Mouse (Mus musculus) adrenal gland (tissue): ENCODE measurements at regions not wholly inside any gene's neighbourhood (a gene's known extent, or its start where the extent isn't known, plus 50 kb on each side); places are given as distances from the start of the nearest gene placed in this dataset.

Experiments
- intact Hi-C: fragments of 180-260 bp; cut with DNase I; formaldehyde crosslinking; loops from one replicate; pipeline ENCODE4 v1.15.1; 2025

DNA sequence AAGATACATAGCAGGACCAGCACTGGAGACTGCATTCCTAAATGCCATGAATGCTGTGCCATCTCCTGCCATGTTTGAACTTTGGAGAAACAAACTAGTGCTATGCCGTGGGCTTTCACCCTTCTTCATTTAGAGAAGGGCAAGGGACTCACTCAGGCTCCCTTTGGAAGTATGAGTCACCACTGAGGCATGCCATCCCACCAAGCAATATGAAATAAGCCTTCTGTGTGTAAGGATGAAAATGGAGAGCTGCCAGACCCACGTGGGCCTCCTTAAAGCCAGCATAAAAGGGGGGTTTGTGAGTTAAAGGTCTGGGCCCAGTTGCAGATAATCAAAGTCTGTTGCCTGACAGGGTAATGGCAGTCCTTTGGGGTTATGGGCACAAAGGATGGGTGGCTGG is 159.0 kb downstream of the H2al1j start:
- intact Hi-C loops, result no loop called here

DNA sequence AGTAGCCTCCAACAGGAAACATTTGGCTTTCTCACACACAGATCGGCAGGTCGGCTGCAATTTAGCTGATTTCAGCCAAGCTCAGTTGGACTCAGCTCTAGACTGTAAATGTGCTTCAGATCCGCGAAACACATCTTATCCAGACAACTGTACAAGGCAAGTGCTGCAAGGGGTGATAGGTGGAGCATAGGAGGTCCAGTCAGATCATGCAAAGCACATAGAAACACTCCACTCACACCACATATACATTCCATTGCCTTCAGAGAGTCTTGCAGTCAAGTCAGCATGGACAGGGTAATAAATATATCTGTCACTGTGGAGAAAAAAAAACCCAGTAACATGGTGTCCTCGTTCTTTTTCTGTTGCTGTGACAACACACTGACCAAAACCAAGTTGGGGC is 160.3 kb downstream of the H2al1j start:
- intact Hi-C loops, result no loop called here

DNA sequence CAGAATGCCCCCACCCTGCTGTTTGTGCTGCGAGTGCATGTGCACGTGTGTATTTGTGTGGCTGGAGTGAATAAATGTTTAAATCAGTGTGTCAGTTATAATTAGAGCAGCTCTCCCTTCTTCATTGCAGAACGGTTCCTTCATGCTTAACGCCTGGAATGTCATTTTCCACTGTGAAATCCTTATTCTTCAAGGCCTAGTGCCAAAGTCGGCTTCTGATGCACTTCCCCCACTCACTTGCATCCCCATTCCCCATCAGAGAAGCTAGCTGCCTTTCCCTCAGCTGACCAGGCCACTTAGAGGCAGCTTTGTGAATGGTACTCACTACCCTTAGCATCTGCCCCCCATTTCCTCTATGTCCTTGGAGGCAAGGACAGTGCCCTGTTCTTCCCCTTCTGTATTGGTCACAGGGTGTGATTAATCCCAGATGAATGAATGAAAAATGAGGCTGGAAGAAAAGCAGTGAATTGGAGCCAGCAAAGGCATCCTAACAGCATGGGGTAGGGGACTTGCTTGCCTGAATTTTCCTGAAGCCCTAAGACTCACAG is 162.6 kb downstream of the H2al1j start:
- intact Hi-C loops, result no loop called here

DNA sequence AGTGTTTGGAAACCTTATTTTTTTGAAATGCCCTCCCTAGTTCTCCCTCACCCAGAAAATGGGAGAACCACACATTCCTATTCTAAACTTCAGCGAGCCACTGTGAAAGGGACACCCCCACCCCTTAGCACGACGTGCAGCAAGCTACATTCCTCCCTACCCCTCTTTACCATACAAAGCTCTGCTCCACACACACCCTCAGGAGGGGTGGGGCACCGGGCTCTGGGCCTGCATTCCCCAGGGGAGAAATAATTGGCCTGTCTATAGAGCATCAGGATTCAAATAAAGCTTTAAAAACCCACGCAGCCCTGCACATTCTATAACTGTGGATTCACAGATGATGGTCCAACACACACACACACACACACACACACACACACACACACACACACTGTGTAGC is 163.6 kb downstream of the H2al1j start:
- intact Hi-C loops, result no loop called here

DNA sequence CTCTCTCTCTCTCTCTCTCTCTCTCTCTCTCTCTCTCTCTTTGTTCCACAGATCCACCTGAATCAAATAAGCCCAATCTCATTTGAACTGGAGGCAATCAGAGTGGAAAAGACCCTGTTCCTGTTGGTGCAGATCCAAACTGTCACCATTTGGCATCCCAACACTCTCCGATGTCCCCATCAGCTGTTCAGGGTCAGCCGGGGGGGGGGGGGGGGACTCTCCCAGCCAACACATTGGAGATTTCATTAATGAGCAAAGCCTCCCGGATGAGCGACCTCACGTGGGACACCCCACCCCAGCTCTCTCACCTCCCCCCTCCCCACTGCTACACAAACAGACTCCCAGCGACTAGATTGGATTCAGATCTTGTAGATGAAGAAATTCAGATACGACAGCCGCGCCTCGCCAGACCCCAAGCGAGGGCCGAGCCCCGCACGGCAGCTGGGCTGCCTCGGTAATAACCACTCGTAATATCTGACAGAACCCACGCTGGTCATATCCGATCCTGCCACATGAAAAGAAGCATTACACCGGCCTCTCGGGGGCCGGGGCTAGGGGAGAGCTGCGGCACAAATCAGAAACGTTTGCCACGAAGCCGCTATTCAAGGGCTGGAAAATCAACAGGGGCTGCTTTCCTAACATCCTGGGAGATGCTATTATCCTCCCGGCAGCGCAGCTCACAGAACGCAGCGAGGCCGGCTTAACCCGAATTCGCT is 164.2 kb downstream of the H2al1j start:
- intact Hi-C loops, result no loop called here

GRCm38 (mm10) chrX:11493526-11494245 is 166.1 kb downstream of the H2al1j start:
- intact Hi-C loops, result no loop called here

DNA sequence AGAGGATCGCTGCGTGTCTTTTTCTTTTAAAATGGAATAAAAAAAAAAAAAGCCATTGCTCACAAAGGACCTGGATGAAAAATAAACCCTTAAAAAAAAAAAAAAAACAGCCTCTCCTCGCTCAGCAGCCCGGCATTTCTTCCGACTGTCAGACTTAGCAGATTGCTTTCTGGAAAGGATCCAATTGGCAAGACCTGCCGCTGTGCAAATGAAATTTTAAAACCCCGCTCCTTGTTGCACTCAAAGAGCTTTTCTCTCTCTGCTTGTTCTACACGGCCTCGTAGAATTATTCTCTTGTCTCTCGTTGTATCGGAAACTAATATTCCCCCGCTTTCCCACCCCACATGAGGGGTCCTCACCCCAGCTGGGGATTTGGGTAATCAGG is 166.6 kb downstream of the H2al1j start:
- intact Hi-C loops, result no loop called here

- intact Hi-C loops, result no loop called here
Observed at GRCm38 (mm10) chrX:11512439-11512838, 184.8 kb downstream of the H2al1j start.

- intact Hi-C loops, result no loop called here
Observed at GRCm38 (mm10) chrX:11512928-11513327, 185.3 kb downstream of the H2al1j start.

- intact Hi-C loops, result no loop called here
Observed at GRCm38 (mm10) chrX:11523791-11524190, 196.2 kb downstream of the H2al1j start.

DNA sequence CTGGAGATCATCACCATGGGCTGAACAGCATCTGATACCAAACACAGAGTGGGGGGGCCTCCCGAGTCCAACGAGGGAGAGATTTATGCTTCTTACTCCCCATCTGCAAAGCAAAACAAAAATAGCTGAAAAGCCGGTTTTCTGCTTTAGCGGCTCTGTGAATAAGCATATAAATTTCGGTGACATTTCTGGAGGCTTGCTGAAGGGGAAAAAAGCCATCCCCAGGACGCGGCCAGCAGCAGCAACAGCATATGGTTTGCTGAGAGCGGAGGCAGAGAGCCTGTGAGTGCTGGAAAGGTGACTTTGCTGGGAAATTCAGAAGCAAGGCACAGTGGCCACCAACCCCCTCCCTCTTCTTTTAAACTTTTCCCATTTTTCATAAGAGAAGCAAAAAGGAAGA is 197.7 kb downstream of the H2al1j start:
- intact Hi-C loops, result no loop called here

GRCm38 (mm10) chrX:11528589-11528988 is 201.0 kb downstream of the H2al1j start:
- intact Hi-C loops, result no loop called here

GRCm38 (mm10) chrX:11529221-11529620 is 201.6 kb downstream of the H2al1j start:
- intact Hi-C loops, result no loop called here

- intact Hi-C loops, result no loop called here
Observed at GRCm38 (mm10) chrX:11532817-11533216, 205.2 kb downstream of the H2al1j start.

DNA sequence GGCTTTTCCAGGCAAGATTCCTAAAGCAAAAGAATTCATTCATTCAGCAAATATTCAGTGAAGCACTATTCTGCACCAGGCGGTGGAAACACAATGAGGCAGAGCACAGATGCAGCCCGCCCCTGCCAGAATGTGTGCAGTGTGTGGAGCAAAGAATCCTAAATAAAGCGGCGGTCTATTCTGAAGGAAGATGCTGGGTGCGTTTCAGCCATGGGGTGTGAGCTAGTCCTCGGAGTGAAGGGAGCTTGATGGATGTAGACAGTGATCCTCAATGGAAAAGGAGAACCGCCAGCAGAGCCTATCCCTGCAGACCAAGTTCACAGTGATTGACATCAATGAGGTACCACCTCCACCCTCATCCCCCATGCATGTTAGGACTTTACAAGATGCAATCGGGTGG is 206.2 kb downstream of the H2al1j start:
- intact Hi-C loops, result no loop called here

DNA sequence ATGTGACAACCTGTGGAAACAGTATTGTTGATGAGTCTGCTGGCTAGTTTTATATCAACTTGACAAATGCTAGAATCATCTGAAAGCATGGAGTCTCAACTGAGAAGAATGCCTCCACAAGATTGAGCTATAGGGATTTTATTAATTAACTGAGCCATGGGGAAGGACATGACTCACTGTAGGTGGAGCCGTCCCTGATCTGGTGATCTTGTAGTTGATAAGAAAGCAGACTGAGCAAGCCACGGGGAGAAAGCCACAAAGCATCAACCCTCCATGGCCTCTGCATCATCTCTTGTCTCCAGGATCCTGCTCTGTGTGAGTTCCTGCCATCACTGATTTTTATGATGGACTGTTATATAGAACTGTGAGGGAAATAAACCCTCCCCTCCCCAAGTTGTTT is 213.4 kb downstream of the H2al1j start:
- intact Hi-C loops, result no loop called here

GRCm38 (mm10) chrX:11550164-11550851 is 222.7 kb downstream of the H2al1j start:
- intact Hi-C loops, result no loop called here

DNA sequence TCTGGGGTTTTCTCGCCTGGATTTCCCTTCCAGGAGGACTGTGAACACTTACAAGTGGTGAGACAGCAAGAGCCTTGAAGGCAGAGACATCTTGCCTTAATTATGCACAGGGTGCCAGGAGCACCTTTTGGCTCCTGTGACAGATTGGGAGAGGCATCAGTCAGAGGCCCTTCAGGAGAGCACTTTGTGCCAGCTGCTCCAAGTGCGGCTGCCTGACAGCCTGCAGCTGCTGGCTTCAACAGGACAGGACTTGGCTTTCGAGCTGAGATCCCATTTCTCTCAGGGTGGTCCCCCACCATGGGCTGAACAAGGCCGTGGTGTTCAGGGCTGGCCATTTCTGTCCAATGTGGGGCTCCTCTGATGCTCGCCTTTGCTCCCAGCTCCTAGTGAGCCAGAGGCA is 224.6 kb downstream of the H2al1j start:
- intact Hi-C loops, result no loop called here

- intact Hi-C loops, result no loop called here
Observed at GRCm38 (mm10) chrX:11555035-11555570, 227.5 kb downstream of the H2al1j start.

DNA sequence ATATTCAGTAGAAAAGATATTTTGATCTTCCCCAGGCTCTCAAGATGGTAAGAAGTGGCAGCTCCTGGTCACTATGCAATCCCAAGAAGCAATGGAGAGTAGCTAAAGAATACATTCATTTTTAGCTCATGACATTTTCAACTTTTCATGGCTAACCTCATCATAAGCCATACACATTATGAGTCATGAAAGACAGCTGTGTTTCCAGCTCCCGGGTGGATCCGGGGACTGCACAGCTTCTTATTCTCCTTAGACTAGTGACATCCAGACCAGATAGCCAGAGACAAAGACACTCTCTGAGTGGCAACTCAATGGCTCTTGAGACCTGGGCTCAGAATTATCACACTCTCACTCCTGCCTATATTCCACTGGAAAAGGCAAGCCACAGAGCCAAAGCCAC is 230.6 kb downstream of the H2al1j start:
- intact Hi-C loops, result no loop called here

DNA sequence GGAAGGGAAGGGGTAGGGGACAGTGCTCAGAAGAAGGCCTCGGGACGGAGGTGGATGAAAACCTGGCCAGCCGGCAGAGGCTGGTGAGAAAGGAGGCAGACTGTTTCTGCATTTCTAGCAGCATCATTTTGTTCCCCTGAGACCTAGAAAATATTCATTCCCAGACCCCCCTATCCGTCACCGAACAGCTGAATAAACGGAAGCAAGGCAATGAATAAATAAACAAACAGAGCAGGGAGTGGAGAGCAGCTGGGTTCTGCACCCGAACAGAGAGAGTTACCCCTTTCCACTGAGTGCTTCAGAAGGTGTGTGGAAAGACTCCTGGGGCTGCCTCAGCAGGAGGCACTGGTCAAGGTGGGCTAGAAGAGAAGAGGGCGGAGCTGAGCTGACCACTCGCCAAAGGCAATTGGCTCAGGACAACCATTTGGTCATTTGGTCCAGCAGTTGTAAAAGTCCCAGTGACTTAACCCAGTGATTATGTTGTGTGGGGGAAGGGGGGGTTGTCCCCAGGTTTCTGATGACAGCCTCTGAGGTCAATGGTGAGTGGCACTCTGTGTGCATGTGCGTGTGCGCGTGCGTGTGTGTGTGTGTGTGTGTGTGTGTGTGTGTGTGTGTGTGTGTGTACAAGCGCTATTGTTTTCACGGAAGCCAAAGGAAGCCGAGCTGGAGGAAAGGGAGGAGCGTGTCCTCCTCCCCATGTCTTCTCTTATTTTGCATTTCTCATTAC is 233.1 kb downstream of the H2al1j start:
- intact Hi-C loops, result no loop called here
